8 mouse cellular contexts compared by ENCODE assay signal in genomic region chr8:105826379-105826778, GRCm38 (mm10). TPM values are rescaled to one million over a fixed set of nuclear protein-coding genes. Genes with fewer than 3 reads are reported as not detected.
A peak's percentile ranks its signal among the peaks of the same experiment; 100 is the strongest.
DNase-seq lines count a peak whose midpoint lies in the region; ATAC-seq and TF ChIP-seq lines count a peak whose summit lies in the region.

No protein-coding gene starts in this region.

- H3K4me1 ChIP-seq in lung, embryonic 14.5 days (ENCODE audit: insufficient read depth) = 0 out of 2 replicates have a peak, but pooled peaks cover 5% of the 10 kb centered on the region
- peaks cover 20% of the 10 kb centered on the region for H3K4me1 ChIP-seq in embryonic facial prominence, embryonic 10.5 days
- peaks cover 9% of the 10 kb centered on the region for H3K4me1 ChIP-seq in midbrain, embryonic 14.5 days (ENCODE audit: control insufficient read depth, insufficient read depth, low read length)

- no peak for TF ChIP-seq CTCF in lung, embryonic 14.5 days (IDR thresholded peaks at IDR 0.05; ENCODE audit: low read depth)

- WGBS in lung, embryonic 14.5 days = 3% methylated on average over 4 of the region's 4 CpGs
- WGBS in embryonic facial prominence, embryonic 10.5 days = 12% methylated on average over 4 of the region's 4 CpGs
- WGBS in midbrain, embryonic 14.5 days = 13% methylated on average over 4 of the region's 4 CpGs

- no peak for DNase-seq in lung, embryonic 14.5 days
- no peak for DNase-seq in lung, postnatal 10 days
- DNase-seq in embryonic facial prominence, embryonic 10.5 days (ENCODE audit: low spot score) = no peak
- DNase-seq in induced T-regulatory cell, adult 2 months (ENCODE audit: low read depth) = peak; percentile 50
- peak; percentile 5 for DNase-seq in midbrain, embryonic 14.5 days
- no peak for DNase-seq in c-Kit-positive CD71-positive TER-119-positive erythroid progenitor cells, embryonic 14.5 days (ENCODE audit: low spot score)
- no peak for DNase-seq in ovary, postnatal 10 days (ENCODE audit: low spot score)
- DNase-seq in layer of hippocampus, adult 18-20 months (ENCODE audit: low spot score in 2 of 2) = no peak

- no peak for ATAC-seq in lung, embryonic 14.5 days (ENCODE audit: insufficient read depth)
- ATAC-seq in midbrain, embryonic 14.5 days (ENCODE audit: low FRiP score, low TSS enrichment) = no peak

- peak overlapping the region; percentile 84 for H3K27ac ChIP-seq in lung, embryonic 14.5 days (ENCODE audit: low read depth)
- H3K27ac ChIP-seq in embryonic facial prominence, embryonic 10.5 days (replicated peaks) = peak overlapping the region; percentile 91
- H3K27ac ChIP-seq in midbrain, embryonic 14.5 days (replicated peaks; ENCODE audit: low read depth, low read length) = peak overlapping the region; percentile 52

- no peaks in the 10 kb centered on the region for H3K27me3 ChIP-seq in lung, embryonic 14.5 days (ENCODE audit: insufficient read depth, low read length)
- no peaks in the 10 kb centered on the region for H3K27me3 ChIP-seq in embryonic facial prominence, embryonic 10.5 days (replicated peaks; ENCODE audit: low read depth, poor library complexity, severe bottlenecking)
- H3K27me3 ChIP-seq in midbrain, embryonic 14.5 days (ENCODE audit: control insufficient read depth, insufficient read depth, low read length) = no peaks in the 10 kb centered on the region

- peaks cover 37% of the 10 kb centered on the region for H3K36me3 ChIP-seq in lung, embryonic 14.5 days (ENCODE audit: insufficient read depth)
- H3K36me3 ChIP-seq in embryonic facial prominence, embryonic 10.5 days (replicated peaks) = peaks cover 45% of the 10 kb centered on the region
- H3K36me3 ChIP-seq in midbrain, embryonic 14.5 days (ENCODE audit: control insufficient read depth, insufficient read depth, low read length) = peaks cover 37% of the 10 kb centered on the region

- H3K9ac ChIP-seq in lung, embryonic 14.5 days = peak overlapping the region; percentile 94
- peak overlapping the region; percentile 84 for H3K9ac ChIP-seq in midbrain, embryonic 14.5 days (replicated peaks; ENCODE audit: low read length)

- no peaks in the 10 kb centered on the region for H3K9me3 ChIP-seq in lung, embryonic 14.5 days (ENCODE audit: low read depth, low read length)
- H3K9me3 ChIP-seq in embryonic facial prominence, embryonic 10.5 days = no peaks in the 10 kb centered on the region
- H3K9me3 ChIP-seq in midbrain, embryonic 14.5 days (ENCODE audit: control insufficient read depth, low read length) = no peaks in the 10 kb centered on the region

- H3K4me2 ChIP-seq in lung, embryonic 14.5 days = peak overlapping the region; percentile 95
- peak overlapping the region; percentile 97 for H3K4me2 ChIP-seq in midbrain, embryonic 14.5 days (ENCODE audit: low read length)

- H3K4me3 ChIP-seq in lung, embryonic 14.5 days (ENCODE audit: low read depth, low read length) = peak overlapping the region; percentile 95
- H3K4me3 ChIP-seq in embryonic facial prominence, embryonic 10.5 days = peak overlapping the region; percentile 78
- peak overlapping the region; percentile 98 for H3K4me3 ChIP-seq in midbrain, embryonic 14.5 days (replicated peaks; ENCODE audit: low read depth, low read length)

RNA-seq across cellular contexts. Expression of gene Ranbp10, which starts 0.8 kb away (rescaled TPM):
- 12.2 and 13.8 TPM in 2 replicates for polyA plus RNA-seq in lung, embryonic 14.5 days (2014; fragmentation: Nextera tagmentation; extraction: Ambion mirVana)
- polyA plus RNA-seq in embryonic facial prominence, embryonic 10.5 days (2016; fragmentation: Nextera tagmentation; extraction: Ambion mirVana) = 11.4 and 12.1 TPM in 2 replicates
- 12.3 and 12.5 TPM in 2 replicates for polyA plus RNA-seq in midbrain, embryonic 14.5 days (2014; fragmentation: Nextera tagmentation; extraction: Ambion mirVana)
- 10 to 100 TPM; 24.7 to 25.7 TPM for total RNA-seq in layer of hippocampus, adult 18-20 months (2021)

RNA-seq across cellular contexts. Expression of gene Tsnaxip1, which starts 1.2 kb away (rescaled TPM):
- polyA plus RNA-seq in lung, embryonic 14.5 days (2014; fragmentation: Nextera tagmentation; extraction: Ambion mirVana) = 0.09 and 0.11 TPM in 2 replicates
- polyA plus RNA-seq in embryonic facial prominence, embryonic 10.5 days (2016; fragmentation: Nextera tagmentation; extraction: Ambion mirVana) = 0.19 and 0.40 TPM in 2 replicates
- 0.24 and 0.32 TPM in 2 replicates for polyA plus RNA-seq in midbrain, embryonic 14.5 days (2014; fragmentation: Nextera tagmentation; extraction: Ambion mirVana)
- under 1 TPM in 1 of 2 experiments, not detected in 1; 0.25 TPM for total RNA-seq in layer of hippocampus, adult 18-20 months (2021)

RNA-seq across cellular contexts. Expression of gene Cenpt, which starts 26.7 kb away (rescaled TPM):
- polyA plus RNA-seq in lung, embryonic 14.5 days (2014; fragmentation: Nextera tagmentation; extraction: Ambion mirVana) = 41.4 and 46.2 TPM in 2 replicates
- 49.6 and 51.2 TPM in 2 replicates for polyA plus RNA-seq in embryonic facial prominence, embryonic 10.5 days (2016; fragmentation: Nextera tagmentation; extraction: Ambion mirVana)
- polyA plus RNA-seq in midbrain, embryonic 14.5 days (2014; fragmentation: Nextera tagmentation; extraction: Ambion mirVana) = 46.7 and 55.7 TPM in 2 replicates
- 10 to 100 TPM; 12.6 to 12.9 TPM for total RNA-seq in layer of hippocampus, adult 18-20 months (2021)

RNA-seq across cellular contexts. Expression of gene Thap11, which starts 28.6 kb away (rescaled TPM):
- polyA plus RNA-seq in lung, embryonic 14.5 days (2014; fragmentation: Nextera tagmentation; extraction: Ambion mirVana) = 62.7 and 70.7 TPM in 2 replicates
- 82.1 and 83.0 TPM in 2 replicates for polyA plus RNA-seq in embryonic facial prominence, embryonic 10.5 days (2016; fragmentation: Nextera tagmentation; extraction: Ambion mirVana)
- 49.8 and 51.5 TPM in 2 replicates for polyA plus RNA-seq in midbrain, embryonic 14.5 days (2014; fragmentation: Nextera tagmentation; extraction: Ambion mirVana)
- total RNA-seq in layer of hippocampus, adult 18-20 months (2021) = 10 to 100 TPM; 43.0 to 46.5 TPM

RNA-seq across cellular contexts. Expression of gene Nutf2, which starts 34.0 kb away (rescaled TPM):
- 317 and 347 TPM in 2 replicates for polyA plus RNA-seq in lung, embryonic 14.5 days (2014; fragmentation: Nextera tagmentation; extraction: Ambion mirVana)
- polyA plus RNA-seq in embryonic facial prominence, embryonic 10.5 days (2016; fragmentation: Nextera tagmentation; extraction: Ambion mirVana) = 394 and 398 TPM in 2 replicates
- polyA plus RNA-seq in midbrain, embryonic 14.5 days (2014; fragmentation: Nextera tagmentation; extraction: Ambion mirVana) = 217 and 221 TPM in 2 replicates
- total RNA-seq in layer of hippocampus, adult 18-20 months (2021) = 10 to 100 TPM; 29.0 to 41.5 TPM

Comparison
In these comparisons a context has a peak if more than half of its experiments do, and no peak if none do; other contexts are left out.
1. DNase-seq: peak in induced T-regulatory cell, adult 2 months (single experiment) and midbrain, embryonic 14.5 days (single experiment); none in lung, embryonic 14.5 days (single experiment), lung, postnatal 10 days (single experiment), embryonic facial prominence, embryonic 10.5 days (single experiment), c-Kit-positive CD71-positive TER-119-positive erythroid progenitor cells, embryonic 14.5 days (single experiment), ovary, postnatal 10 days (single experiment) and layer of hippocampus, adult 18-20 months (0 of 2).
2. Peak in every context shown above with its lines, with median percentiles within 50 percentile points of each other: H3K27ac ChIP-seq and H3K4me3 ChIP-seq.